Mouse (Mus musculus) intestine, embryonic 16.5 days (tissue): ENCODE measurements at regions not wholly inside any gene's neighbourhood (a gene's known extent, or its start where the extent isn't known, plus 50 kb on each side); places are given as distances from the start of the nearest gene placed in this dataset.

Source experiments
- ATAC-seq: fragments of 200-750 bp; cut with Nextera tagmentation; 2 replicates; pipeline ENCODE4 v1.8.0; 2017; ENCODE audit warnings: moderate TSS enrichment, moderate library complexity
- H3K27ac ChIP-seq: fragments of 300-500 bp; sonication (generic); 2 replicates; pipeline ENCODE4 v1.5.1; 2014; ENCODE audit warnings: mild to moderate bottlenecking, low read length
- H3K27me3 ChIP-seq: fragments of 300-500 bp; sonication (generic); replicated peaks from 2 replicates; pipeline ENCODE4 v1.6.1; 2014; ENCODE audit warnings: low read length, control low read depth, mixed read lengths; ENCODE audit not compliant: control insufficient read depth, insufficient read depth
- H3K36me3 ChIP-seq: fragments of 300-500 bp; sonication (generic); 2 replicates; pipeline ENCODE4 v1.6.1; 2014; ENCODE audit warnings: low read length, control low read depth; ENCODE audit not compliant: control insufficient read depth, insufficient read depth
- H3K4me1 ChIP-seq: fragments of 300-500 bp; sonication (generic); 2 replicates; pipeline ENCODE4 v1.6.1; 2014; ENCODE audit warnings: low read length, control low read depth, mixed read lengths; ENCODE audit not compliant: control insufficient read depth, insufficient read depth
- H3K4me2 ChIP-seq: fragments of 300-500 bp; sonication (generic); 2 replicates; pipeline ENCODE4 v1.6.1; 2014; ENCODE audit warnings: low read depth, low read length, control low read depth
- H3K4me3 ChIP-seq: fragments of 300-500 bp; sonication (generic); 2 replicates; pipeline ENCODE4 v1.5.1; 2014; ENCODE audit warnings: mild to moderate bottlenecking, low read length
- H3K9ac ChIP-seq: fragments of 300-500 bp; sonication (generic); 2 replicates; pipeline ENCODE4 v1.6.1; 2014; ENCODE audit warnings: low read depth, low read length
- H3K9me3 ChIP-seq: fragments of 300-500 bp; sonication (generic); 2 replicates; pipeline ENCODE4 v1.6.1; 2016; ENCODE audit warnings: low read length, control low read depth; ENCODE audit not compliant: control insufficient read depth
- WGBS: fragments of 180-500 bp; shearing (Covaris S2); extraction: QIAGEN DNeasy Blood & Tissue Kit; methylation state at CpG from one replicate; pipeline ENCODE4 v1.1.7; 2014; 5-methylcytosine and 5-hydroxymethylcytosine counted together

DNA sequence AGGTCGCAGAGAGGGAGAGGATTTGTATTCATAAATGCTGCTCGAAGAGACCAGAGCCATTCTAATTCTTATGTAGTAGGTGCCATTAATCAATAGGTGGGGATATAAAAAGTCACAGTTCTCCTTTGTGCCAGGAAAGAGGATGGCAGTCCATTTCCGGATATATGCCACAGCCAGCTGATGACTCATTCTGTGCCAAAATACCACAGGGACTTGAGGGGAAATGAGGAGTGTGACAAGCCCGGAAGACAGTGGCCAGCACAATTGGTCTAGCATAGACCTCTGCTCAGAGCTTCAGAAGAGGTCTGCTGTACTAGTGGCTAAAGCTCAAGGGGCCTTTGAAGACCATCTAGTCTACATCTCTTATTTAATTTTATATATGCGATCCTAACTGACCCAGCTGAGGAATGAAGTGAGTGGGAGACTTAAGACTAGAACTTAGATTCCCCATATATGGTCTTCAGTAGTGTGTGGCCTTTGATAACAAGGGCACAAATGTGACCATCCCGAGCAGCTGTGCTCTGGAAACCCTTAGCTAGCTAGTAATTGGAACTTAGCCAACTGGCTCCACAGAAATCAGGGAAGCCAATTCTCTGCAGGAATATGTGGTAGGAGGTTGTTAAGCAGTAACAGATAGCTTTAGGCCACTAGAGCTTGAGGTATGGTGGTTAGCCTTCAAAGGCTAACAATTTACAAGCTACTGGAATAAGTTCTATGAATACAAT, 594.4 kb upstream of the Kif18a start:
- Histone ChIP-seq H3K9me3 (no peaks in the 10 kb centered on the region), H3K27me3 (no peaks in the 10 kb centered on the region), H3K4me3 (no peak overlapping the region), H3K36me3 (no peaks in the 10 kb centered on the region), H3K27ac (no peak overlapping the region), H3K9ac (no peak overlapping the region), H3K4me1 (no peaks in the 10 kb centered on the region), H3K4me2 (no peak overlapping the region)
- ATAC-seq = no peak
- WGBS = 70% methylated on average over 6 of the region's 6 CpGs

DNA sequence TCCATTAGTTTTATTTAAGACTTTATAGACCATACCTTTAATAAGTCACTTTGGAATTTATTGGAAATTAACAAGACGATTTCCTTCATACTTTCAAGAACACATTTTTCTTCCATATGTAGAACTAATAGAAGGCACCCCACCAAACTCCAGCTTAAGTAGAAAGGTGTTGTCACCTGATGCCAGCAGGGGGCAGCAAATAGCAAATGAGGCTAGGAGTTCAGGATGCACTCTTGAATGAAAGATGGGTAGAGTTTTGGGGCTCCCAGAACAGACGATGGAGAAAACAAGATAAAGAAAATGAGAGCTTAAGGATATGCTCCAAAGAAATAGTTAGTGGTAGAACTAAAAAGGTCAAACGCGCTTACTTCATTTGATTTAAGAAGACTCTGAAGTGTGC, 590.4 kb upstream of the Kif18a start:
- H3K9me3 ChIP-seq = no peaks in the 10 kb centered on the region

DNA sequence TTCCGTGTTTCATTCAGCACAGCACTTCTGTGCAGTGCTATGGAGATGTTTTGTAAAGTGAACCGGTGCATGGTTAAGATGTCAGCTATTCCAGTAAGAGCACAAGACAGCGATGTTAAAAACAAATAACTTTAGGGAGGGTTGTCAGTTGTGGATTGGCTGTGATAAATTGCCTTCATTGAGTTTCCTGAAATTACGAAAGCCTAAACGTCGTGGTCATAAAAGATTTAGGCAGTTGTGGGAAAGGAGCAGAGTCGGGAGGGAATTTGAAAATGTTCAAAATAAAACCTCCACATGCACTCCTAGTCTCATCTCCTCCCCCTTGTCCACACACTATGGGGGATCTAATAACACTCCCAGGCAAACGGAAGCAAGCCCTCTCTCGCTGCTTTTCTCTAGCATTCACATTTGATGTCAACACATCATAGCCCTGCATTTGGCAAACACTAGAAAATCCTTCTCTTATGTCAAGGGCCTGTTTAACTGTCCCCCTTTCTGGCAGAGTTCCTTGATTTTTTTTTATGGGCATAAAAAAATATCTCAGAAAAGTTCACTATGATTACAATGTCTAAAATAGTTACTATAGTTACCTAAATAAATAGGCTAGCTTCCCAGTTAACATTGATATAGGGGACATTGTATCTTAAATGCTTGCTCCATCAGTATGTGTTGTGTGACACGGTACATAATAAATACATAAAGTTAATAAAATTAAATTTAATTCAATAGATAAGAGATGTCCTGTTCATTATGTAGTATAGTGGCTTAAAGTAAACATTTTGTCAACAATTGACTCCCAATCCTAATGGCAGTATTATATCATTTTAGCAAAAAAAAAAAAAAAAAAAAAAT, 589.2 kb upstream of the Kif18a start:
- Histone ChIP-seq H3K4me3 (no peak overlapping the region), H3K27me3 (no peaks in the 10 kb centered on the region), H3K9me3 (no peaks in the 10 kb centered on the region), H3K4me2 (no peak overlapping the region), H3K4me1 (no peaks in the 10 kb centered on the region), H3K36me3 (no peaks in the 10 kb centered on the region), H3K9ac (no peak overlapping the region), H3K27ac (no peak overlapping the region)
- ATAC-seq = no peak
- 47% methylated on average over 10 of the region's 10 CpGs for WGBS

More for the DNA sequence above, 590.4 kb upstream of the Kif18a start:
- Histone ChIP-seq H3K4me2 (no peak overlapping the region), H3K36me3 (no peaks in the 10 kb centered on the region), H3K27ac (no peak overlapping the region), H3K9ac (no peak overlapping the region), H3K4me3 (no peak overlapping the region), H3K27me3 (no peaks in the 10 kb centered on the region), H3K4me1 (no peaks in the 10 kb centered on the region)
- no peak for ATAC-seq
- WGBS = 58% methylated on average over 4 of the region's 4 CpGs

DNA sequence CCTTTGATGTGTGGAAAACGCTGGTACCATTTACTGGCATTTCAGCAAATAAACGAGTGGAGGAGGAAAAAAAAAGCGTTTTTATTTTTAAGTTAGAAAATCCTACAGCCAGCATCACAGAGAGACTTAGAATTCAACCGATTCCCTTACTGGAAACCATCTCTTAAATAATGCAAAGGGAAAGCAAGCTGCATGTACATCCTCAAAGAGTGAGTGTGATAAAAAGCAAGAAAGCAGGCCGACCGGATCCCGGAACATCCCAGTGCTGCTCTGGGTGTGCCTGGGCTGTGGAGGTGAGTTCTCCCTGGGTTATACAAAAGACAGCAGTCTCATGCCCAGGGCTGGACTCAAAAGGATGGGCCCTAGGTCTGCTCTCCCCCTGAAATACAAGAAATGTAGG, 579.2 kb upstream of the Kif18a start:
- Histone ChIP-seq H3K4me1 (no peaks in the 10 kb centered on the region), H3K4me3 (no peak overlapping the region), H3K27ac (no peak overlapping the region), H3K9me3 (no peaks in the 10 kb centered on the region), H3K4me2 (no peak overlapping the region), H3K36me3 (no peaks in the 10 kb centered on the region), H3K9ac (no peak overlapping the region), H3K27me3 (no peaks in the 10 kb centered on the region)
- no peak for ATAC-seq
- 58% methylated on average over 7 of the region's 7 CpGs for WGBS

DNA sequence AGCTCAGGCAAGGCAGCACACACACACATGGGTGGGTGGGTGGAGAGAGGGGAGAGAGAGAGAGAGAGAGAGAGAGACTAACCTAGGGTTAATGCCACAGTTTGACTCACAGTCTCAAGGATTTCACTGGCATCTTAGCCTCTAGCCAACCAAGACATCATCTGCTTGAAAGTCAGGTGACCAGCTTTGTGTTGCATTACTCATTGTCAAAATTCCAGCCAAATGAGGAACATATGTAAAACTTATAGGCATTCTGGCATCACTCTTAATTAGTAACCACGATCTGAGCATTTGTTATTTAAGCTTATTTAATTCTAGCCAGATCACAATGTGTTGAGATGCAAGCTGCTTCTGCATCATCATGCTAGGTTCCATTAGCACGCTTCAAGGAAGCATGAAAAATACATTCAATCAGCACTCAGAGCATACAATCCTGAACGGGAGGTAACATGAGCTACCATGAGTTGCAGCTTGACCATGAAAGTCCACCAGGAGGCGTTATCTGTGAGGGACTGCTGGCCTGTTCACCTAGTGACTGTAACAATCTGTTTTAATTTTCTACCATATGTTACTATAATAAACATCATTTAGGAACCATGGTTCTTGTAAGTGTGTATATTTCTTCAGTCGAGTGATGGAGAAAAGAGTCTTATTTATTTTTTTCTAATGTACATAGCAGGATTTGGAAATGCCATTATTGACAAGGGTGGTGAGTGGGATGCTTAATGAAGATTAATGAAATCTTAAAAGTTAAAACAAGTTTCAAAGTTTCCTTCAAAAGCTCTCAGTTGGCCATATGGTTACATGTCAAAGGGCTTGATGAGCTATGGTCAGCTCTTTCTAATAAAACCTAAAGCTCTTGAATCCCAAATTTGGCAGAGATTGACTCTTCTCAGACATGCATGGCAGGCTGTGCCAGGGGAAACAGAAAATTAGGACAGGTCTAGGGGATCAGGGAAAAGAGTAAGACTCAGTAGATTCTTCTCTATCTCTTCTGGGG, 572.4 kb upstream of the Kif18a start:
- Histone ChIP-seq H3K9ac (no peak overlapping the region), H3K4me3 (no peak overlapping the region), H3K4me2 (no peak overlapping the region), H3K36me3 (no peaks in the 10 kb centered on the region), H3K27me3 (no peaks in the 10 kb centered on the region), H3K27ac (no peak overlapping the region), H3K4me1 (no peaks in the 10 kb centered on the region), H3K9me3 (no peaks in the 10 kb centered on the region)
- no peak for ATAC-seq
- 83% methylated on average over 5 of the region's 5 CpGs for WGBS

DNA sequence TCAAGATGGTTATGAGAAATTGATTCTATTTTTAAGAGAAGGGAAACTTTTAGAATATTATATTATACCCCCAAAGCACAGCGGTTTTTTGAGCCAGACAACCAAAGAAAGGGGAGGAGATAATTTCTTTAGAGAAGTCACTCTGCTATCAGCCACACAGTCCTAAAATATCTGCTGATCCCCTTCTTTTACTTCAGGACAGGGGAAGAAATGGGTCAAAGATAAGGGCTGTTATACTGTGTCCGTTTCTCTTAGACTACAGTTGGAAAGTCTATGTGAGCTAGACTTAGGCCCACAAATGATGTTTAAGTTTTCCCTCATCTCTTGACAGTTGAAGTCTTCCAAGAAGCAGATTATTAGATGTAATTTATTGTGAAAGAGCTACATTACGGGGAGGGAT, 538.5 kb upstream of the Kif18a start:
- no peak for ATAC-seq
- 78% methylated on average over 3 of the region's 3 CpGs for WGBS

DNA sequence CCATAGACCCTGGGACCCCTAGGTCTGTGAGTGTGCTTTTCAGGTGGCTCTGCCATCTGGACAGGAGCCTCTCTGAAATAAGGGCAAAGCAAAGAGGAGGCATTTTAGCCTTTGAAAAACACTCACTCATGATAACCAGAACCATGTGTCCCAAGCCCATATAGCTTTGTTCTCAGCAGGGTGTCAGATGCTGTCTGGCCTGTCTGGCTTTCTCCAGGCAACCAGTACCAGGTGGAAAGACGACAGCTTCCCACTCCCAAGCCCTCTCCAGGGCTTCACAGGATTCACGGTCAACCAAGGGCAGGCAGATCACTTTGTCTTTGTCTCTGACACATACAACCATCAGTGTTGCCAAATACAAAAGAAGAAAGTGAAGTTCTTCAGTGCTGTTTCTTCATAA, 537.0 kb upstream of the Kif18a start:
- H3K9me3 ChIP-seq = no peaks in the 10 kb centered on the region
- no peaks in the 10 kb centered on the region for H3K4me1 ChIP-seq
- no peak overlapping the region for H3K4me2 ChIP-seq
- no peak for ATAC-seq
- no peak overlapping the region for H3K9ac ChIP-seq
- WGBS = 55% methylated on average over 2 of the region's 2 CpGs
- H3K27me3 ChIP-seq = no peaks in the 10 kb centered on the region
- no peak overlapping the region for H3K27ac ChIP-seq
- no peak overlapping the region for H3K4me3 ChIP-seq
- H3K36me3 ChIP-seq = no peaks in the 10 kb centered on the region

More for the DNA sequence above, 538.5 kb upstream of the Kif18a start:
- Histone ChIP-seq H3K27ac (no peak overlapping the region), H3K36me3 (no peaks in the 10 kb centered on the region), H3K4me1 (no peaks in the 10 kb centered on the region), H3K4me2 (no peak overlapping the region), H3K27me3 (no peaks in the 10 kb centered on the region), H3K9me3 (no peaks in the 10 kb centered on the region), H3K4me3 (no peak overlapping the region), H3K9ac (no peak overlapping the region)

DNA sequence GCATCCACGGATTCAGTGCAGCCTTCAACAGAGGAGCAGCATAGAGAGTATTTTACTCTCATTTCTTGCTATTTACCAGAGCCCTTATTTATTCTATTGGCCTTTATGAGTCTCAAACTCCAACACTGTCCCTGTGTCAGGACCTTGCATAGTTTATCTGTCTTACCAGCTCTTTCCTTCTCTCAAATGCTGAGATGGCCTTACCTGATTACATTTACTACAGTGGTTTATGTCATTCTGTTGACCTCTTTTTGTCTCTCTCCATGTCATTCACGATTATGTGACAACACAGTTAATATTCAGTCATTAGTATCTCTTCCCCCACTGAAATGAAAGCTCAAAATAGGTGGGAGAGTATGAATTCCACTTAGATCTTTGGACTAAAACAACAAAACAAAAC, 535.7 kb upstream of the Kif18a start:
- Histone ChIP-seq H3K9me3 (no peaks in the 10 kb centered on the region), H3K27me3 (no peaks in the 10 kb centered on the region), H3K9ac (no peak overlapping the region), H3K27ac (no peak overlapping the region), H3K4me2 (no peak overlapping the region), H3K4me3 (no peak overlapping the region), H3K36me3 (no peaks in the 10 kb centered on the region), H3K4me1 (no peaks in the 10 kb centered on the region)
- no peak for ATAC-seq
- 77% methylated on average over 2 of the region's 2 CpGs for WGBS
